Mouse (Mus musculus): ENCODE data around the gene Vmn1r224. TPM values are rescaled to one million over a fixed set of nuclear protein-coding genes. Genes with fewer than 3 reads are reported as not detected.

Vmn1r224 gene
- 0.12 TPM in 2 replicates for total RNA-seq (2017)

DNA sequence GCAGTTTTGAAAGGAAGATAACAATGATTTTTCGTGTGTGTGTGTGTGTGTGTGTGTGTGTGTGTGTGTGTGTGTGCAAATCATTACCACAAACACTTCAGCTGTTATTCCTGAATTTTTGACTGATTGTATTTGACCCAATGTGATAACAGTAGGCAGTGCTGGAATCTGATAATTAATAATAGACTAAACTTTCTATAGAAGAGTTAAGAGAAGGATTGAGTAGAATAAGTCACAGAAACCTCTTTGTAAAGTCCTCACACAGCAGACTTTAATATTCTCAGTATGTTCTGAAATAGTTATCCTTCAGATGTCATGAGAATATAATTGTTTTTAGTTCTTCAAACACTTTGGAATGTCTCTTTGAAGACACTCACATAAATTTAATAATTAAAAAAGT lies at the start of gene Vmn1r224:
Gene Vmn1r224, plus strand, starts transcription at position 301 of the 400 bp plus-strand sequence.
- no peak for ATAC-seq (ENCODE audit: extremely low read depth, insufficient number of reproducible peaks, low FRiP score, poor library complexity, severe bottlenecking)

- ATAC-seq (ENCODE audit: extremely low read depth, insufficient number of reproducible peaks, low FRiP score, poor library complexity, severe bottlenecking) = no peak
Observed at GRCm38 (mm10) chr17:20399105-20399504, 14.8 kb upstream of the Vmn1r224 start.

GRCm38 (mm10) chr17:20439263-20439662 lies 25.3 kb downstream of the Vmn1r224 start:
- no peak for ATAC-seq (ENCODE audit: extremely low read depth, insufficient number of reproducible peaks, low FRiP score, poor library complexity, severe bottlenecking)

- ATAC-seq (ENCODE audit: extremely low read depth, insufficient number of reproducible peaks, low FRiP score, poor library complexity, severe bottlenecking) = no peak
Observed at GRCm38 (mm10) chr17:20473311-20473710, 59.4 kb downstream of the Vmn1r224 start.

Other genes with a start within 250 kb of the Vmn1r224 start
- gene Fpr-rs6, start 231.0 kb upstream of the Vmn1r224 start, total RNA-seq (2017) = not detected in 2 replicates
- gene Vmn2r105, start 179.1 kb upstream of the Vmn1r224 start, total RNA-seq (2017) = 0.12 TPM in 1 of 2 replicates, not detected in the other
- not detected in 2 replicates for gene Vmn2r106, start 128.6 kb upstream of the Vmn1r224 start, total RNA-seq (2017)
- gene Vmn2r107, start 68.9 kb upstream of the Vmn1r224 start, total RNA-seq (2017) = not detected in 2 replicates
- not detected in 2 replicates for gene Vmn2r108, start 67.2 kb downstream of the Vmn1r224 start, total RNA-seq (2017)
- gene Vmn1r225, start 84.0 kb downstream of the Vmn1r224 start, total RNA-seq (2017) = not detected in 2 replicates
- not detected in 2 replicates for gene Vmn2r109, start 150.6 kb downstream of the Vmn1r224 start, total RNA-seq (2017)
- gene Vmn2r110, start 182.3 kb downstream of the Vmn1r224 start, total RNA-seq (2017) = not detected in 2 replicates
- not detected in 2 replicates for gene Fpr-rs3, start 210.7 kb downstream of the Vmn1r224 start, total RNA-seq (2017)